Mouse (Mus musculus): Measurements from ENCODE around the gene Hc. TPM values are rescaled to one million over a fixed set of nuclear protein-coding genes. Genes with fewer than 3 reads are reported as not detected.

Hc gene
- polyA plus RNA-seq, 1 experiment from 2014 or later: not detected

DNA sequence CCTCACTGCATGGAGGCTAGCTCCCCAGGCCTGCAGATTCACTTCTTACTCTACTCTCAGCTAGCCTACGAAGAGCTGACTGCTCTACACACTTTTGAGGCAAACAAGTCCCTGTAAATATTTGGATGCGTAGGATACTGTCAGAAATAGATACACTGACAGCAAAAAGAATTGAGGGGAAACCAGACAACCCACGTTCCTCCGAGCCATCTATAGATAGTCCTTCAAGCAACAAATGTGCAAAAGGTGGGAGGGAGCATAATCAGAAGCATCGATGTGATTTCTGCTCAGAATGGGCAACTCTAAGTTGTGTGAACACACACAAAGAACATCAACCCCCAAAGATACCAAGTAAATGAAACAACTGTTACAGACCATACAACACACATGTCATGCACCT, 64.7 kb downstream of the Hc start:
- POLR2A ChIA-PET: no interaction called here
- TF ChIP-seq CTCF (IDR thresholded peaks at IDR 0.05): no peak
- no peak for DNase-seq (ENCODE audit: low read depth, low spot score)
- CTCF ChIA-PET: interaction anchor here (1.2 to 2.3 kb wide), 2 partner anchors 11 to 12 kb away, joined by 3 to 6 read pairs; no protein-coding TSS in a partner anchor
- in situ Hi-C loops (cut with MboI; ENCODE audit: low pct_unique_long_range_greater_than_20kb): no loop called here
- ATAC-seq: no peak
- peaks cover 53% of the 10 kb centered on the region for H3K27me3 ChIP-seq

DNA sequence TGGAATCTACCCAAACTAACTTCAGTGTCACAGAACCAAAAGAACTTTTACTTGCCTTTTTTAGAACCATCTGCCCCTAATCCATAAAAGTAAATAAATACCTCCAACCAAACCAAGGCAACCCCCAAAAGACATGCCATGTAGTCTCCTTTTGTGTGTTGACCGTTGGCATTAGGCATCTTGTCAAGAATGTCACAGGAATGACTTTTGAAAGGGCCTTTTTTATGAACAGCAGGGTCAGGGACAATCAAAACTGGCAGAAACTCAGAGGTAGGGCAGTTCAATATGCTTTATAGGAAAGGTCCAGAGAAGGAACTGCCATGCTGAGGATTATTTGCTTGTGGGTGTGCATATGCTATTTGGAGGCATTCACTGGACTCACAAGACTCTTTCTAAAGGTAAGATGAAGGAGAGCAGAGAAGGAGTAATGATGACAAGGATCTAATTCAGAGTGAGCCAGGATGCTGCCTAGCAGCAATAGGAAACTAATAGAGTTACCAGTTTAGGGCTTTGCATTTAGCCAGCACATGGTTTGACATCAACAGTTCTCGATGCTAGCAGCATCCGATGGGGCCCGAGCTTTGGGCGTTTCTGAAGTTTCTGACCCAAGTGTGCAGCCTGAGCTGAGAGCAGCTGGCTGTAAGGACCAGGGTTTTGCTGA, 67.4 kb downstream of the Hc start:
- POLR2A ChIA-PET: no interaction called here
- H3K27me3 ChIP-seq: peaks cover 39% of the 10 kb centered on the region
- in situ Hi-C loops (cut with MboI; ENCODE audit: low pct_unique_long_range_greater_than_20kb): no loop called here
- ATAC-seq (no peak), DNase-seq (ENCODE audit: low read depth, low spot score) (no peak)
- CTCF ChIA-PET: interaction anchor here (2.3 kb wide), 1 partner anchor 9 kb away, joined by 6 read pairs; no protein-coding TSS in a partner anchor
- no peak for TF ChIP-seq CTCF (IDR thresholded peaks at IDR 0.05)

DNA sequence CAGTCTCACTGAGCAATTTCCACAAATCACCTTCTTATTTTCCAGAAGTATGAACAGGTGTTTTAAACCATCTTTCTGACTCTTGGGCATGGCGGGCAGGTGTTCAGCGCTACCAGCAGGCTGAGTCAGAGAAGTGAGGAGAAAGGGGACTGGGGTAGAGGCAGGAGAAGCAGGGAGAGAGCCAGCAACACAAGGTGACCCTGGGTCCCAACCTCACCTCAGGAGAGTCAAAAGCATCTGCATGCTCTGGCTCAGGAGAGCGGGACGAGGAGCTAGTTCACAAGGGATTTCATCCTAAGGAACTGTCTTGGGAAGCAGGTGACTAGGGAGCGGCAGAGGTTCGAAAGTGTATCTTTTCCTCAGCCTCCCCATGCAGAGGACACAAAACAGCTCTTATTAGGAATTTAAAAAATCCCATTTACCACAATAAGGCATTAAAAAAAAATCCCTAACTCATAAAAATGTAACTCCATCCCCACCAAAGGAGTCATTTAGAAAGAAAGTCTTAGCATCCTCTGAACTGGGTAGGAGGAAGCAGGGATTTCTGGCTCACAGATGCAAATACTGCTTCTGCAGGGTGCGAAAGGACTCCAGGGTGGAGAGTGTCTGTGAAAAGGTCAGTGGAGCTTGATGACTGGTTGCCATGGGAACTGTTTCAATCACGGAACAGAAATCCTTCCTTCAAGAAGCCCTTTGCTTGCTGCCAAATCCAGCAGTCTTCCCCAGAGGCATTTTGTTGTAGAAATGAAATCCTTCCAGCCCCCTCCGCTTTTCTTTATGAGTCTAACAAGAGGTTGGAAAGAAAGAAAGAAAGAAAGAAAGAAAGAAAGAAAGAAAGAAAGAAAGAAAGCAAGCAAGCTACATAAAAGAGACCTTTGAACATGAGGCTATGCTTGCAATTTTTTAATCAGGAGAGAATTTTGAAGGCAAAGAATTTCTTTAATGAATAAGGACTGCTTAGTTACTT, 68.2 kb downstream of the Hc start:
- in situ Hi-C loops (cut with MboI; ENCODE audit: low pct_unique_long_range_greater_than_20kb): no loop called here
- no peak for TF ChIP-seq CTCF (IDR thresholded peaks at IDR 0.05)
- CTCF ChIA-PET: no interaction called here
- DNase-seq (ENCODE audit: low read depth, low spot score) (no peak), ATAC-seq (no peak)
- POLR2A ChIA-PET: no interaction called here
- peaks cover 39% of the 10 kb centered on the region for H3K27me3 ChIP-seq

DNA sequence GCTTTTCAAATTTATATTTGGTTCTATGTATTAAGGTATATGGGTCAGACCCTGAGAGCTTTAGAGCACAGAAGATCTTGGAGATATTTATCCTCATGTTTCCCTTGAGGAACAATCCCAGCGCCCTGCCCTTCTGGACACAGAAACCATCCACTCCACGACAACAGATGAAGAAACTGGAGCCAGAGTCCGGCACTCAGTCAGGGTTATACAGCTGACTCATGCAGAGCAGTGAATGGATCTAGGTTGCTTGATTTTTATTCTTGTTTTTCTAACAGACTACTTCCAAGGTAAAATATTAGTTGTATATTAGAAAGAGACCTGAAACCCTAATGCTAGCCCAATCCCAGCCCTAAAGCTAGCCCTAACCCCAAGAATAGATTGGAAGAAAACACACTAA, 69.3 kb downstream of the Hc start:
- DNase-seq (ENCODE audit: low read depth, low spot score) (no peak), ATAC-seq (no peak)
- H3K27me3 ChIP-seq: peaks cover 40% of the 10 kb centered on the region
- in situ Hi-C loops (cut with MboI; ENCODE audit: low pct_unique_long_range_greater_than_20kb): no loop called here
- TF ChIP-seq CTCF (IDR thresholded peaks at IDR 0.05): no peak
- ChIA-PET CTCF (no interaction called here), POLR2A (no interaction called here)

DNA sequence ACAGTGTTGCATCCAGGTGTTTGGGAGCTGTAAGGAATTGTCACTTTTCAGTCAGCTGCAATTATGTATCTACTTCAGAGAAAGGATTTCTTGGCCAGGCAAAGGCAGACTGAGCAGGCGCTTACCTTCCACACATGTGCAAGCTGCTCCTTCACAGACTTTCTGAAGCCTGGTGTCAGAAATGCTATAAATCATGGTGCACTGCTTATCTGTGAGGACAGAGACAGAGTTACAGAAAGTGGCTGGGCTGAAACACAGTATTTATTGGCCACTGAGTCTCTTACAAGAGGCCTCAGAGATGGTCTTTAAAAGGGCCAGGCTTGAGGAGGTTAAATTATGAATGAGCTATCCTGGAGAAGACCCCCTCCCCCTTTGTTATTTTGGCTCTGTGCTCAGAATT, 71.5 kb downstream of the Hc start:
- in situ Hi-C loops (cut with MboI; ENCODE audit: low pct_unique_long_range_greater_than_20kb): no loop called here
- ChIA-PET CTCF (no interaction called here), POLR2A (no interaction called here)
- peaks cover 43% of the 10 kb centered on the region for H3K27me3 ChIP-seq
- TF ChIP-seq CTCF (IDR thresholded peaks at IDR 0.05): no peak
- ATAC-seq (no peak), DNase-seq (ENCODE audit: low read depth, low spot score) (no peak)

DNA sequence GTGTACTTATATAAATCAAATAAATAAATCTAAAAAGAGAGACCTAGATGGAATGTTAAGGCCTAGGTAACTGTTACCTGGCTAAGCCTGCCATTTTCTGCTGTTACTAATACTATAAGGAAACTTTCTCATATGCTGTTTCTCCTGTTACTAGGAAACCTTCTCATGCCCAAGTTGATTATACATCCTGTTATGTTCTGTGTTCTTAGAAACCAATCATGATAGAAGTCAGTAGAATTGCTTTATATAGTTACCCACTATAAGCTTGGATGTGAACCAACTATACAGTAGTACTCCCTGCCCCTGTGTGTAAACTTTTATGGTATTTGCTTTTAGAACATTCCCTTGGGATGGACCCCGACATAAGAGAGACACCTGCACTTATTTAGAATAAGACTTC, 73.6 kb downstream of the Hc start:
- in situ Hi-C loops (cut with MboI; ENCODE audit: low pct_unique_long_range_greater_than_20kb): no loop called here
- no peak for ATAC-seq
- H3K27me3 ChIP-seq: peaks cover 33% of the 10 kb centered on the region
- no peak for DNase-seq (ENCODE audit: low read depth, low spot score)
- no peak for TF ChIP-seq CTCF (IDR thresholded peaks at IDR 0.05)
- POLR2A ChIA-PET: no interaction called here
- CTCF ChIA-PET: no interaction called here

DNA sequence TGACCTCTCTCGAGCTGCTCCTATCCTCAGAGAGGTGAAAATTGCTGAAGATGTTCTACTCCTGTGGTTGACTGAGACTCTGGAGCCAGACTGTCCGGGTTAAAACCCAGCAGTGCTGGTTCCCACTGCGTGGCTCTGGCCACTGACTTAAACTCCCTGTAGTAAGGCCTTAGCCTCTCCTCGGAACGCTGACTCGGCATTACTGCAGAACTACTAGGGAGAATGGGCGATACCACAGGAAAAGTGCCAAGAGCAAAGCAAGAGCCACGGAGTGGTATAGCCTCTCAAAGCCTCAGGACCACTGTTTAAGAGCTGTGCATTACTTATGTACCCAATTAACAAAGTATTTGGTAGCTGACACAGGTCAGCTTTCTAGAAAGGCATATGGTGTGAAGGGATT, 76.4 kb downstream of the Hc start:
- ATAC-seq: no peak
- CTCF ChIA-PET: interaction anchor here (1.5 kb wide), 1 partner anchor 10 kb away, joined by 6 read pairs; no protein-coding TSS in a partner anchor
- no peak for TF ChIP-seq CTCF (IDR thresholded peaks at IDR 0.05)
- in situ Hi-C loops (cut with MboI; ENCODE audit: low pct_unique_long_range_greater_than_20kb): no loop called here
- POLR2A ChIA-PET: no interaction called here
- peaks cover 32% of the 10 kb centered on the region for H3K27me3 ChIP-seq
- no peak for DNase-seq (ENCODE audit: low read depth, low spot score)

DNA sequence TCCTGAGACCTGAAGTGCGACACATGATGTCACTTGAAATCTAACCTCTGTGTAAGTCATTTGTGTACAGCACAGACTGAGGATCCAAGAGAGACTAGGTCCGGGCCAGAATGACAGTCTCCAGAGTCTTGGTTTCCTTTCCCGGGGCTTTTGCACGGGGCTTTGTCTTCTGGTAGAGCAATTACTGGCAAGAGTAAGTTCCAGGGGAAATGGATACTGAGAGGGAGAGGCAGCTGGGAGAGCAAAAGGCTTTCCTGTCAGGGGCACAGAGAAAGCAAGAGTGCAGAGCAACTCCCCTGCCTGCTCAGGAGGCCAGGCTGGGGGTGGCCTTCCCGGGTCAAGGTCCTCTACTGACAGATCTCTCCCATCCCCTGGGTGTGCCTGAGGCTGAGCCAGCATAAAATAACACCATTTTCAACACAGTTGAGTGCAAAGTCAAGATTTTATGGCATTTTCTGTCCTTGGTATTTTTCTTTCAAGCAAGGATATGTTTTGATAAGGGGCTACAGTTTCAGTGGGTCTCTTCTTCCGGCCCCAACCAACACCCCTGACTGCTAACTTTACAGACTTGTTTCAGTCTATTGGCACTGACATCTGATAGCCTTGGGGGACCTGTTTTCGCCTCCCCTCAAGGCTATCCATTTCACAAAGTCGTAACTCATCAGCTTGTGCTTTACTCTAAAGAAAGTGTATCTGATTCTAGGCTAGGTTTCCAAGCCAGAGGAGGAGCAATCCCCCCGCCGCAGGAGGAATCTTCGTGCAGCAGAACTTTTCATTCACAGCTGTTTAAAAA, 78.1 kb downstream of the Hc start:
- peaks cover 25% of the 10 kb centered on the region for H3K27me3 ChIP-seq
- in situ Hi-C loops (cut with MboI; ENCODE audit: low pct_unique_long_range_greater_than_20kb): no loop called here
- no peak for TF ChIP-seq CTCF (IDR thresholded peaks at IDR 0.05)
- no peak for DNase-seq (ENCODE audit: low read depth, low spot score)
- ChIA-PET CTCF (no interaction called here), POLR2A (no interaction called here)
- no peak for ATAC-seq

DNA sequence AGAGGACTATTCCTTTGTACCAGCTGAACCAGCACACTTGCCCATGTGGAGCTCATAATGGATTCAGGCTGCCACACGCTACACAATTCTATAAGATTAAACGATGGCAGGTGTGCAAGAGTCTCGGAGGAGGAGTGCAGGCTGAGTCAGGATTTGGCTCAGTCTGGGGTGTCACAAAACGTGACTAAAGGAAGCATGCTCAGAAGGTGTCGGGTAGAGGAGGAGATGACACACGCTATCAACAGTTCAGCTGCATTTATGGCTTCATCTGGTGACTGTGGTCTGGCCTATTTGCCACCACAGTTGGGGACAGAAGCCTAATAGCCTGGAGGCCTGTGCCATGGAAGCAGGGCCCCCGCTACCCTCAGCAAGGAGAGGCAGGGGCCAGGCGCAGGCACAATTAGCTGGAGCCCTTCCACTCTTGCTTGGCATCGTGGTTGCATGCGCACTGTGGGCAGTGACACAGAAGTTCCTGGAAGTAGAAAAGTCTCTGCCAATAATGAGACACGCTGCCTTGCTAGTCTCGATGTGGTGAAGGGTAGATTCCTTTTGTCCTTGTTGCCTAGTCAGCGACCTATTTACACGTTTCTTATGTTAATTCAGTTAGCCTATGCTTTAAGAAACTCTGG, 79.0 kb downstream of the Hc start:
- H3K27me3 ChIP-seq: peaks cover 18% of the 10 kb centered on the region
- POLR2A ChIA-PET: no interaction called here
- TF ChIP-seq CTCF (IDR thresholded peaks at IDR 0.05): no peak
- CTCF ChIA-PET: no interaction called here
- no peak for ATAC-seq
- no peak for DNase-seq (ENCODE audit: low read depth, low spot score)
- in situ Hi-C loops (cut with MboI; ENCODE audit: low pct_unique_long_range_greater_than_20kb): no loop called here

DNA sequence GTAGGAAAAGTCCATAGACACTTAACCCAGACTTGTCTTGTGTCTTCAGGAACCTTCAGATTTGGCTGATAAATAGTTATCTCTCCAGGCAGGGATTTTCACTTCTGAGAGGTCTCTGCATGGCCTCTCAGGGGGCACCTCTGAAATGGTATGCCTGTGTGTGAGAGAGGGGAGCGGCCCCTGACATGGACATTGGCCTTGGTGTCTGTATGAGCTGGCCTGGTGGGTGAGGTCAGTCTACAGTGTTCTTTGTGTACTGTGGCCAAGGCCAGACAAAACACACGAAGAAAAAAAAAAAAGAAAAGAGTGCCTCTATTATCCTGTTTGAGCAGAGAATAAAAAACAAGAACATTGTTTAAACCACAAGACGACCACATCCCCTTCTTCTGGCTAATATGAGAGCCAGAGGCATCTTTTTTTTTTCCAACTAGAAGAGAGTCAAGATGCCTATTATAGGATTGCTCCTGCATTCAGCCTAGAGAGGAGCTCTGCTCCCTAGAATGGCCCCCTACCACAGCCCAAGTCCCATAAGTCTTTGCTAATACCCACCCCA, 81.7 kb downstream of the Hc start:
- no peak for ATAC-seq
- ChIA-PET POLR2A (no interaction called here), CTCF (interaction anchor here (1.4 kb wide), 1 partner anchor 18 kb away, joined by 3 read pairs; no protein-coding TSS in a partner anchor)
- H3K27me3 ChIP-seq: peaks cover 9% of the 10 kb centered on the region
- in situ Hi-C loops (cut with MboI; ENCODE audit: low pct_unique_long_range_greater_than_20kb): no loop called here
- no peak for TF ChIP-seq CTCF (IDR thresholded peaks at IDR 0.05)
- no peak for DNase-seq (ENCODE audit: low read depth, low spot score)

All from Patski (cell line).